Mouse (Mus musculus): ENCODE measurements around the gene Dr1. TPM values are rescaled to one million over a fixed set of nuclear protein-coding genes. Genes with fewer than 3 reads are reported as not detected.

The Dr1 gene
- polyA plus RNA-seq, 1 experiment from 2014 or later = 27.7 TPM

GRCm38 (mm10) chr5:108286957-108287356 is 18.3 kb downstream of the Dr1 start:
- DNase-seq (ENCODE audit: low spot score) (peak; percentile 67), ATAC-seq (no peak)
- Histone ChIP-seq H3K4me1 (ENCODE audit: insufficient read depth, low read depth, low read length) (no peaks in the 10 kb centered on the region), H3K36me3 (ENCODE audit: insufficient read depth, low read length) (no peaks in the 10 kb centered on the region), H3K9me3 (ENCODE audit: low read length) (no peaks in the 10 kb centered on the region), H3K27ac (ENCODE audit: low read length) (no peak overlapping the region), H3K4me3 (ENCODE audit: low read depth, low read length) (no peak overlapping the region), H3K27me3 (replicated peaks; ENCODE audit: insufficient read depth, low read length) (no peaks in the 10 kb centered on the region), H3K9ac (replicated peaks; ENCODE audit: low read depth) (no peak overlapping the region), H3K4me2 (replicated peaks; ENCODE audit: low read depth, low read length) (no peak overlapping the region)
- no peak for TF ChIP-seq CTCF (IDR thresholded peaks at IDR 0.05)
- no peak for TF ChIP-seq EP300 (IDR thresholded peaks at IDR 0.05)
- WGBS = 43% methylated on average over 2 of the region's 2 CpGs

- ATAC-seq (no peak), DNase-seq (ENCODE audit: low spot score) (no peak)
- Histone ChIP-seq H3K9ac (replicated peaks; ENCODE audit: low read depth) (no peak overlapping the region), H3K4me1 (ENCODE audit: insufficient read depth, low read depth, low read length) (no peaks in the 10 kb centered on the region), H3K4me2 (replicated peaks; ENCODE audit: low read depth, low read length) (no peak overlapping the region), H3K27me3 (replicated peaks; ENCODE audit: insufficient read depth, low read length) (no peaks in the 10 kb centered on the region), H3K36me3 (ENCODE audit: insufficient read depth, low read length) (no peaks in the 10 kb centered on the region), H3K9me3 (ENCODE audit: low read length) (no peaks in the 10 kb centered on the region), H3K27ac (ENCODE audit: low read length) (no peak overlapping the region), H3K4me3 (ENCODE audit: low read depth, low read length) (no peak overlapping the region)
- 37% methylated on average over 3 of the region's 3 CpGs for WGBS
- TF ChIP-seq CTCF (IDR thresholded peaks at IDR 0.05) = no peak
- no peak for TF ChIP-seq EP300 (IDR thresholded peaks at IDR 0.05)
Observed at GRCm38 (mm10) chr5:108301567-108301966, 32.9 kb downstream of the Dr1 start.

- peak within 1 kb of the TSS; percentile 85 for H3K4me2 ChIP-seq (replicated peaks; ENCODE audit: low read depth, low read length)
- H3K4me3 ChIP-seq (ENCODE audit: low read depth, low read length) = peak within 1 kb of the TSS; percentile 78
- no peaks in the 10 kb centered on the region for H3K9me3 ChIP-seq (ENCODE audit: low read length)
- H3K9ac ChIP-seq (replicated peaks; ENCODE audit: low read depth) = peak within 1 kb of the TSS; percentile 77
- WGBS = under 1% methylated on average over 53 of the region's 57 CpGs
- no peaks in the 10 kb centered on the region for H3K36me3 ChIP-seq (ENCODE audit: insufficient read depth, low read length)
- H3K27ac ChIP-seq (ENCODE audit: low read length) = peak within 1 kb of the TSS; percentile 85
- DNase-seq (ENCODE audit: low spot score) (peak; percentile 95), ATAC-seq (peak; percentile 99)
- TF ChIP-seq EP300 (IDR thresholded peaks at IDR 0.05) (no peak), CTCF (IDR thresholded peaks at IDR 0.05) (peak; percentile 35)
- no peaks in the 10 kb centered on the region for H3K27me3 ChIP-seq (replicated peaks; ENCODE audit: insufficient read depth, low read length)
- H3K4me1 ChIP-seq (ENCODE audit: insufficient read depth, low read depth, low read length) = peaks cover 4% of the 10 kb centered on the region; the same call in 1 of the 2 replicates
Observed at GRCm38 (mm10) chr5:108312224-108313064, 43.7 kb downstream of the Dr1 start, which contains the start of gene Pigg. Gene Pigg (plus strand): TSS chr5:108312609.

- H3K27me3 ChIP-seq (replicated peaks; ENCODE audit: insufficient read depth, low read length) = no peaks in the 10 kb centered on the region
- H3K4me2 ChIP-seq (replicated peaks; ENCODE audit: low read depth, low read length) = peak overlapping the region; percentile 85
- H3K36me3 ChIP-seq (ENCODE audit: insufficient read depth, low read length) = no peaks in the 10 kb centered on the region
- no peaks in the 10 kb centered on the region for H3K9me3 ChIP-seq (ENCODE audit: low read length)
- 4% methylated on average over 16 of the region's 16 CpGs for WGBS
- peak overlapping the region; percentile 78 for H3K4me3 ChIP-seq (ENCODE audit: low read depth, low read length)
- DNase-seq (ENCODE audit: low spot score) = peak; percentile 53
- peak overlapping the region; percentile 77 for H3K9ac ChIP-seq (replicated peaks; ENCODE audit: low read depth)
- ATAC-seq = peak; percentile 71
- H3K27ac ChIP-seq (ENCODE audit: low read length) = peak overlapping the region; percentile 85
- H3K4me1 ChIP-seq (ENCODE audit: insufficient read depth, low read depth, low read length) = peaks cover 4% of the 10 kb centered on the region; the same call in 1 of the 2 replicates
- TF ChIP-seq CTCF (IDR thresholded peaks at IDR 0.05) = no peak
- peak; percentile 72 for TF ChIP-seq EP300 (IDR thresholded peaks at IDR 0.05)
Observed at GRCm38 (mm10) chr5:108313065-108313860, 44.6 kb downstream of the Dr1 start.

Other genes with a start within 250 kb of the Dr1 start
- gene Mtf2, start 203.2 kb upstream of the Dr1 start, polyA plus RNA-seq (2015; fragmentation: Nextera tagmentation; extraction: Ambion mirVana) = 39.0 and 47.5 TPM in 2 replicates
- 33.9 and 36.4 TPM in 2 replicates for gene Tmed5, start 136.3 kb upstream of the Dr1 start, polyA plus RNA-seq (2015; fragmentation: Nextera tagmentation; extraction: Ambion mirVana)
- 2.6 and 3.3 TPM in 2 replicates for gene Ccdc18, start 136.0 kb upstream of the Dr1 start, polyA plus RNA-seq (2015; fragmentation: Nextera tagmentation; extraction: Ambion mirVana)
- gene Pigg, start 43.7 kb downstream of the Dr1 start, polyA plus RNA-seq (2015; fragmentation: Nextera tagmentation; extraction: Ambion mirVana) = 4.6 and 6.4 TPM in 2 replicates
- 0.06 and 0.07 TPM in 2 replicates for gene Gm42517, start 99.0 kb downstream of the Dr1 start, polyA plus RNA-seq (2015; fragmentation: Nextera tagmentation; extraction: Ambion mirVana)
- gene Pde6b, start 119.5 kb downstream of the Dr1 start, polyA plus RNA-seq (2015; fragmentation: Nextera tagmentation; extraction: Ambion mirVana) = 0.06 TPM in 1 of 2 replicates, not detected in the other
- gene Atp5k, start 165.6 kb downstream of the Dr1 start, polyA plus RNA-seq (2015; fragmentation: Nextera tagmentation; extraction: Ambion mirVana) = 268 and 291 TPM in 2 replicates
- gene Mfsd7a, start 180.0 kb downstream of the Dr1 start, polyA plus RNA-seq (2015; fragmentation: Nextera tagmentation; extraction: Ambion mirVana) = 0.54 and 0.55 TPM in 2 replicates
- gene Pcgf3, start 192.3 kb downstream of the Dr1 start, polyA plus RNA-seq (2015; fragmentation: Nextera tagmentation; extraction: Ambion mirVana) = 10.3 and 10.7 TPM in 2 replicates

All from lung, postnatal 0 days (tissue).